Mouse (Mus musculus) leukemia stem cell, adult 10-12 weeks (primary cell): Measurements from ENCODE around the gene Abl2. TPM values are rescaled to one million over a fixed set of nuclear protein-coding genes. Genes with fewer than 3 reads are reported as not detected.

Experiments used
- polyA plus RNA-seq: library from polyadenylated mRNA; stranded (reverse); fragments of >175 nt; gene quantifications from 2 replicates; pipeline ENCODE4 v1.2.3, GENCODE M21; 2012; ENCODE audit warnings: low replicate concordance

The Abl2 gene
- polyA plus RNA-seq = 16.6 and 26.1 TPM in 2 replicates

GRCm38 (mm10) chr1:156558024-156558930 is at the start of gene Abl2:
Gene Abl2, plus strand, starts transcription at chr1:156558786.

GRCm38 (mm10) chr1:156523842-156524241 is 34.7 kb upstream of the Abl2 start, which contains the start of gene Gm10031:
Gene Gm10031, plus strand, starts transcription at chr1:156524012.

GRCm38 (mm10) chr1:156674195-156675000 is 115.8 kb downstream of the Abl2 start, which contains the start of gene Tor3a:
Gene Tor3a, minus strand, starts transcription at chr1:156674356.

Other genes with a start within 250 kb of the Abl2 start
- not detected in 2 replicates for gene Nphs2, start 248.1 kb upstream of the Abl2 start, polyA plus RNA-seq
- gene Gm2000, start 192.7 kb upstream of the Abl2 start, polyA plus RNA-seq = 136 and 391 TPM in 2 replicates
- gene Axdnd1, start 137.6 kb upstream of the Abl2 start, polyA plus RNA-seq = not detected in 2 replicates
- gene Soat1, start 84.5 kb upstream of the Abl2 start, polyA plus RNA-seq = 7.9 TPM in 2 replicates
- 0.34 and 1.8 TPM in 2 replicates for gene Gm10031, start 34.8 kb upstream of the Abl2 start, polyA plus RNA-seq
- gene Tor3a, start 115.6 kb downstream of the Abl2 start, polyA plus RNA-seq = 39.5 and 41.1 TPM in 2 replicates
- 6.9 and 8.4 TPM in 2 replicates for gene Fam20b, start 160.3 kb downstream of the Abl2 start, polyA plus RNA-seq